Mouse (Mus musculus) embryonic facial prominence, embryonic 12.5 days (tissue): ENCODE results near the gene Gm20683. TPM values are rescaled to one million over a fixed set of nuclear protein-coding genes. Genes with fewer than 3 reads are reported as not detected.

Experiments
- ATAC-seq: fragments of 200-750 bp; cut with Nextera tagmentation; 2 replicates; pipeline ENCODE4 v1.8.0; 2017; ENCODE audit not compliant: insufficient number of reproducible peaks, insufficient read depth, low FRiP score, low TSS enrichment
- H3K27ac ChIP-seq: fragments of 300-500 bp; sonication (generic); 2 replicates; pipeline ENCODE4 v1.5.1; 2016; ENCODE audit warnings: mild to moderate bottlenecking
- H3K27me3 ChIP-seq: fragments of 300-500 bp; sonication (generic); 2 replicates; pipeline ENCODE4 v1.6.1; 2016; ENCODE audit warnings: mild to moderate bottlenecking, moderate library complexity
- H3K36me3 ChIP-seq: fragments of 300-500 bp; sonication (generic); 2 replicates; pipeline ENCODE4 v1.6.1; 2016; ENCODE audit warnings: mild to moderate bottlenecking
- H3K4me1 ChIP-seq: fragments of 300-500 bp; sonication (generic); 2 replicates; pipeline ENCODE4 v1.6.1; 2016
- H3K4me2 ChIP-seq: fragments of 300-500 bp; sonication (generic); replicated peaks from 2 replicates; pipeline ENCODE4 v1.6.1; 2016; ENCODE audit warnings: mild to moderate bottlenecking, moderate library complexity
- H3K4me3 ChIP-seq: fragments of 300-500 bp; sonication (generic); 2 replicates; pipeline ENCODE4 v1.5.1; 2016; ENCODE audit warnings: mild to moderate bottlenecking
- H3K9ac ChIP-seq: fragments of 300-500 bp; sonication (generic); 2 replicates; pipeline ENCODE4 v1.6.1; 2016; ENCODE audit warnings: mild to moderate bottlenecking, moderate library complexity
- H3K9me3 ChIP-seq: fragments of 300-500 bp; sonication (generic); 2 replicates; pipeline ENCODE4 v1.6.1; 2016; ENCODE audit warnings: mild to moderate bottlenecking, moderate library complexity
- WGBS: fragments of 180-500 bp; shearing (Covaris S2); methylation state at CpG from one replicate; pipeline ENCODE4 v1.1.7; 2016; 5-methylcytosine and 5-hydroxymethylcytosine counted together
- polyA plus RNA-seq: library from polyadenylated mRNA; unstranded; fragments of >200 nt; fragmentation: Nextera tagmentation; extraction: Ambion mirVana; gene quantifications from 2 replicates; pipeline ENCODE4 v1.2.1, GENCODE M21; 2016

Gm20683 gene
- polyA plus RNA-seq, 1 experiment from 2014 or later: 1.5 TPM

- H3K27ac ChIP-seq: no peak overlapping the region; the same call in 1 of the 2 replicates
- H3K4me3 ChIP-seq: no peak overlapping the region
- H3K9me3 ChIP-seq: no peaks in the 10 kb centered on the region
- H3K4me1 ChIP-seq: no peaks in the 10 kb centered on the region
- H3K4me2 ChIP-seq: no peak overlapping the region
- H3K9ac ChIP-seq: 0 out of 2 replicates have a peak overlapping the region, but pooled peaks have one; percentile 3
- 14% methylated on average over 10 of the region's 10 CpGs for WGBS
- peaks cover 6% of the 10 kb centered on the region for H3K27me3 ChIP-seq
- 0 out of 2 replicates have a peak, but pooled peaks have one; percentile 50 for ATAC-seq
- no peaks in the 10 kb centered on the region for H3K36me3 ChIP-seq
These were observed 38.6 kb downstream of the Gm20683 start for GRCm38 (mm10) chr17:25802825-25803517.

GRCm38 (mm10) chr17:25801029-25801428, 40.5 kb downstream of the Gm20683 start:
- Histone ChIP-seq H3K4me3 (no peak overlapping the region), H3K4me1 (peaks cover 11% of the 10 kb centered on the region), H3K36me3 (no peaks in the 10 kb centered on the region), H3K27ac (no peak overlapping the region), H3K4me2 (no peak overlapping the region), H3K27me3 (peaks cover 4% of the 10 kb centered on the region; the same call in 1 of the 2 replicates), H3K9me3 (no peaks in the 10 kb centered on the region), H3K9ac (no peak overlapping the region)
- 8% methylated on average over 6 of the region's 6 CpGs for WGBS
- ATAC-seq: no peak

- Histone ChIP-seq H3K4me1 (peaks cover 35% of the 10 kb centered on the region), H3K9me3 (no peaks in the 10 kb centered on the region), H3K4me2 (peak within 1 kb of the TSS; percentile 95), H3K36me3 (no peaks in the 10 kb centered on the region; the same call in 1 of the 2 replicates), H3K9ac (peak within 1 kb of the TSS; percentile 68), H3K4me3 (peak within 1 kb of the TSS; percentile 86), H3K27me3 (no peaks in the 10 kb centered on the region), H3K27ac (peak within 1 kb of the TSS; percentile 65)
- WGBS: under 1% methylated on average over 35 of the region's 35 CpGs
- ATAC-seq: peak; percentile 61; the same call in 1 of the 2 replicates
These were observed 44.6 kb downstream of the Gm20683 start, which contains the start of gene Metrn for GRCm38 (mm10) chr17:25796951-25797369. TSS of gene Metrn (minus strand) at chr17:25797136.

GRCm38 (mm10) chr17:25796211-25796771, 45.3 kb downstream of the Gm20683 start:
- peaks cover 37% of the 10 kb centered on the region for H3K4me1 ChIP-seq
- no peak for ATAC-seq

GRCm38 (mm10) chr17:25795609-25796092, 45.9 kb downstream of the Gm20683 start, which contains the start of gene AC134908.4:
TSS of gene AC134908.4 (minus strand) at chr17:25795659.
- H3K27ac ChIP-seq: peak within 1 kb of the TSS; percentile 51
- peaks cover 43% of the 10 kb centered on the region for H3K4me1 ChIP-seq
- peak within 1 kb of the TSS; percentile 86 for H3K4me3 ChIP-seq
- no peaks in the 10 kb centered on the region for H3K27me3 ChIP-seq
- 8% methylated on average over 6 of the region's 6 CpGs for WGBS
- no peaks in the 10 kb centered on the region; the same call in 1 of the 2 replicates for H3K36me3 ChIP-seq
- peak within 1 kb of the TSS; percentile 95 for H3K4me2 ChIP-seq
- H3K9me3 ChIP-seq: no peaks in the 10 kb centered on the region
- H3K9ac ChIP-seq: peak within 1 kb of the TSS; percentile 68
- no peak for ATAC-seq

More at GRCm38 (mm10) chr17:25796211-25796771, 45.3 kb downstream of the Gm20683 start:
- Histone ChIP-seq H3K9ac (peak overlapping the region; percentile 68), H3K4me2 (peak overlapping the region; percentile 95), H3K27me3 (no peaks in the 10 kb centered on the region), H3K4me3 (peak overlapping the region; percentile 86), H3K27ac (peak overlapping the region; percentile 51), H3K36me3 (no peaks in the 10 kb centered on the region; the same call in 1 of the 2 replicates), H3K9me3 (no peaks in the 10 kb centered on the region)
- under 1% methylated on average over 37 of the region's 37 CpGs for WGBS

GRCm38 (mm10) chr17:25794998-25795397, 46.6 kb downstream of the Gm20683 start:
- Histone ChIP-seq H3K9ac (peak overlapping the region; percentile 68), H3K27me3 (no peaks in the 10 kb centered on the region), H3K4me2 (peak overlapping the region; percentile 95), H3K9me3 (no peaks in the 10 kb centered on the region), H3K36me3 (no peaks in the 10 kb centered on the region; the same call in 1 of the 2 replicates), H3K4me1 (peaks cover 43% of the 10 kb centered on the region), H3K4me3 (peak overlapping the region; percentile 86; the same call in 1 of the 2 replicates), H3K27ac (peak overlapping the region; percentile 42; the same call in 1 of the 2 replicates)
- no peak for ATAC-seq
- WGBS: 71% methylated on average over 17 of the region's 17 CpGs

- ATAC-seq: no peak
- H3K9ac ChIP-seq: no peak overlapping the region
- 50% methylated on average over 13 of the region's 13 CpGs for WGBS
- no peaks in the 10 kb centered on the region for H3K9me3 ChIP-seq
- H3K36me3 ChIP-seq: peaks cover 8% of the 10 kb centered on the region; the same call in 1 of the 2 replicates
- H3K4me1 ChIP-seq: peaks cover 43% of the 10 kb centered on the region
- H3K4me2 ChIP-seq: no peak overlapping the region
- no peaks in the 10 kb centered on the region for H3K27me3 ChIP-seq
- no peak overlapping the region; the same call in 1 of the 2 replicates for H3K27ac ChIP-seq
- H3K4me3 ChIP-seq: no peak overlapping the region
These were observed 47.4 kb downstream of the Gm20683 start for GRCm38 (mm10) chr17:25794197-25794596.

GRCm38 (mm10) chr17:25792615-25793014, 48.9 kb downstream of the Gm20683 start, which contains the start of gene Fam173a:
TSS of gene Fam173a (minus strand) at chr17:25792901.
- Histone ChIP-seq H3K4me2 (peak within 1 kb of the TSS; percentile 87), H3K9ac (peak within 1 kb of the TSS; percentile 77), H3K36me3 (peaks cover 18% of the 10 kb centered on the region), H3K4me3 (peak within 1 kb of the TSS; percentile 69), H3K9me3 (no peaks in the 10 kb centered on the region), H3K27ac (peak within 1 kb of the TSS; percentile 95), H3K4me1 (peaks cover 42% of the 10 kb centered on the region), H3K27me3 (no peaks in the 10 kb centered on the region)
- WGBS: under 1% methylated on average over 14 of the region's 14 CpGs
- ATAC-seq: no peak

GRCm38 (mm10) chr17:25791843-25792527, 49.6 kb downstream of the Gm20683 start:
- Histone ChIP-seq H3K9me3 (no peaks in the 10 kb centered on the region), H3K9ac (peak overlapping the region; percentile 77), H3K4me2 (peak overlapping the region; percentile 87), H3K4me3 (peak overlapping the region; percentile 69), H3K27ac (peak overlapping the region; percentile 95), H3K36me3 (peaks cover 24% of the 10 kb centered on the region), H3K4me1 (peaks cover 36% of the 10 kb centered on the region), H3K27me3 (no peaks in the 10 kb centered on the region)
- WGBS: under 1% methylated on average over 45 of the region's 45 CpGs
- ATAC-seq: peak; percentile 43; the same call in 1 of the 2 replicates

GRCm38 (mm10) chr17:25791320-25791842, 50.2 kb downstream of the Gm20683 start:
- peak overlapping the region; percentile 87 for H3K4me2 ChIP-seq
- peak overlapping the region; percentile 77 for H3K9ac ChIP-seq
- H3K4me3 ChIP-seq: peak overlapping the region; percentile 69
- no peak for ATAC-seq
- H3K9me3 ChIP-seq: no peaks in the 10 kb centered on the region
- peaks cover 35% of the 10 kb centered on the region for H3K4me1 ChIP-seq
- WGBS: 25% methylated on average over 19 of the region's 19 CpGs
- no peaks in the 10 kb centered on the region for H3K27me3 ChIP-seq
- H3K36me3 ChIP-seq: peaks cover 25% of the 10 kb centered on the region
- peak overlapping the region; percentile 95 for H3K27ac ChIP-seq
